Mouse (Mus musculus) E14TG2a.4 (cell line): ENCODE results near the gene Arrdc4.

Source experiments
- CTCF ChIP-seq: conservative IDR thresholded peaks from 2 replicates; pipeline ENCODE4 v1.5.1; 2014; ENCODE audit warnings: low read length
- NANOG ChIP-seq: IDR thresholded peaks from 2 replicates; pipeline ENCODE4 v1.6.1; 2014; ENCODE audit warnings: borderline replicate concordance, low read length, mixed read lengths
- POU5F1 ChIP-seq: IDR thresholded peaks from 2 replicates; pipeline ENCODE4 v1.6.1; 2014; ENCODE audit warnings: low read length, borderline replicate concordance

DNA sequence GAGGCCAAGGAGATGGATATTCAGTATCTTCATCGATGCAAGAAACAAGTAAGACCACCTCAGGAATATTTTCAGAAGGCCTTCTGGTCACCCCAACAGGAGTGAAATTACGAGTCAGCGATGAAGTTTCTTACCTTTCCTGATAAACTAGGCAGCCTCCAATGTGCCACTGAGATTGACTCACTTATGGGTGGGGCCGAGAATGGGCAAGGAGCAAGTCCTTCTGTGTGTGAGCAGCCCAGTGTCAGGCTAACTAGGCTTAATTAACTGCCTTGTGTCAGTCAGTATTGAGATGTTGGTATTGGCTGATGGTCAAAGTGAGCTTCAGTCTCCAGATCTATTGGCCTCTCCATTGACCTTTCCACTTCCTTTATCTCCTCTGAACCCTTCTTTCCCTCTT is 27.5 kb downstream of the Arrdc4 start:
- no peak for TF ChIP-seq CTCF
- TF ChIP-seq NANOG, result no peak
- TF ChIP-seq POU5F1, result no peak
